Mouse (Mus musculus) forebrain, embryonic 15.5 days (tissue): Measurements from ENCODE around the gene Ttc7. TPM values are rescaled to one million over a fixed set of nuclear protein-coding genes. Genes with fewer than 3 reads are reported as not detected.
A peak's percentile ranks its signal among the peaks of the same experiment; 100 is the strongest.

Experiments used
- ATAC-seq: fragments of 200-750 bp; cut with Nextera tagmentation; replicated peaks from 2 replicates; pipeline ENCODE4 v1.8.0; 2017; ENCODE audit warnings: mild to moderate bottlenecking, moderate TSS enrichment, moderate library complexity
- H3K27ac ChIP-seq: fragments of 300-500 bp; sonication (generic); replicated peaks from 2 replicates; pipeline ENCODE4 v1.5.1; 2015; ENCODE audit warnings: mild to moderate bottlenecking, inconsistent platforms
- H3K27me3 ChIP-seq: fragments of 300-500 bp; sonication (generic); 2 replicates; pipeline ENCODE4 v1.6.1; 2015; ENCODE audit warnings: inconsistent platforms
- H3K36me3 ChIP-seq: fragments of 300-500 bp; sonication (generic); 2 replicates; pipeline ENCODE4 v1.6.1; 2015; ENCODE audit warnings: mild to moderate bottlenecking, inconsistent platforms
- H3K4me1 ChIP-seq: fragments of 300-500 bp; sonication (generic); 2 replicates; pipeline ENCODE4 v1.6.1; 2015; ENCODE audit warnings: inconsistent platforms
- H3K4me2 ChIP-seq: fragments of 300-500 bp; sonication (generic); replicated peaks from 2 replicates; pipeline ENCODE4 v1.6.1; 2015; ENCODE audit warnings: mild to moderate bottlenecking, inconsistent platforms
- H3K4me3 ChIP-seq: fragments of 300-500 bp; sonication (generic); 2 replicates; pipeline ENCODE4 v1.5.1; 2015; ENCODE audit warnings: mild to moderate bottlenecking, inconsistent platforms
- H3K9ac ChIP-seq: fragments of 300-500 bp; sonication (generic); replicated peaks from 2 replicates; pipeline ENCODE4 v1.6.1; 2015; ENCODE audit warnings: mild to moderate bottlenecking, inconsistent platforms
- H3K9me3 ChIP-seq: fragments of 300-500 bp; sonication (generic); 2 replicates; pipeline ENCODE4 v1.6.1; 2016; ENCODE audit warnings: inconsistent platforms
- WGBS: fragments of 180-500 bp; shearing (Covaris S2); methylation state at CpG from one replicate; pipeline ENCODE4 v1.1.7; 2015; ENCODE audit warnings: mixed read lengths; 5-methylcytosine and 5-hydroxymethylcytosine counted together
- polyA plus RNA-seq: library from polyadenylated mRNA; unstranded; fragments of >200 nt; fragmentation: Nextera tagmentation; extraction: Ambion mirVana; gene quantifications from 2 replicates; pipeline ENCODE4 v1.2.1, GENCODE M21; 2015

Gene Ttc7
- polyA plus RNA-seq, 1 experiment from 2014 or later: 4.8 TPM

DNA sequence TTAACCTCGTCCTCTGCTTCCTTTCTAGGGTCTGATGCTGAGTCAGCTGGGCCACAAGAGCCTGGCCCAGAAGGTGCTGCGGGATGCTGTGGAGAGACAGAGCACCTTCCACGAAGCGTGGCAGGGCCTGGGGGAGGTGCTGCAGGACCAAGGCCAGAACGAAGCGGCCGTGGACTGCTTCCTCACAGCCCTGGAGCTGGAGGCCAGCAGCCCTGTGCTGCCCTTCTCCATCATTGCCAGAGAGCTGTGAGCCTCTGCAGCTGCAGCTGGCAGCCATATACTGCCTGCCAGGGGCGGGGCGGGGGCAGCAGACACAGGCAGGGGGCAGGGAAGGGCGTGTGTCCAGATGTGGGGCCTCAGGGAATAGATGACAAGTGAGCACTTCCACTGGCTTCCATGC, 97.1 kb downstream of the Ttc7 start:
- Histone ChIP-seq H3K9ac (no peak overlapping the region), H3K27ac (0 out of 2 replicates have a peak overlapping the region, but pooled peaks have one; percentile 3), H3K4me3 (no peak overlapping the region), H3K9me3 (no peaks in the 10 kb centered on the region), H3K4me2 (no peak overlapping the region), H3K27me3 (no peaks in the 10 kb centered on the region), H3K4me1 (peaks cover 31% of the 10 kb centered on the region), H3K36me3 (no peaks in the 10 kb centered on the region)
- ATAC-seq: no peak
- 66% methylated on average over 10 of the region's 10 CpGs for WGBS

- Histone ChIP-seq H3K9me3 (no peaks in the 10 kb centered on the region), H3K9ac (no peak overlapping the region), H3K27ac (no peak overlapping the region), H3K36me3 (no peaks in the 10 kb centered on the region), H3K27me3 (no peaks in the 10 kb centered on the region), H3K4me1 (peaks cover 31% of the 10 kb centered on the region), H3K4me2 (no peak overlapping the region), H3K4me3 (no peak overlapping the region)
- 88% methylated on average over 9 of the region's 9 CpGs for WGBS
- no peak for ATAC-seq
Measured at GRCm38 (mm10) chr17:87380681-87381080, 98.0 kb downstream of the Ttc7 start.

GRCm38 (mm10) chr17:87385835-87386234, 103.1 kb downstream of the Ttc7 start:
- H3K27ac ChIP-seq: no peak overlapping the region
- WGBS: 80% methylated on average over 3 of the region's 3 CpGs
- H3K27me3 ChIP-seq: no peaks in the 10 kb centered on the region

DNA sequence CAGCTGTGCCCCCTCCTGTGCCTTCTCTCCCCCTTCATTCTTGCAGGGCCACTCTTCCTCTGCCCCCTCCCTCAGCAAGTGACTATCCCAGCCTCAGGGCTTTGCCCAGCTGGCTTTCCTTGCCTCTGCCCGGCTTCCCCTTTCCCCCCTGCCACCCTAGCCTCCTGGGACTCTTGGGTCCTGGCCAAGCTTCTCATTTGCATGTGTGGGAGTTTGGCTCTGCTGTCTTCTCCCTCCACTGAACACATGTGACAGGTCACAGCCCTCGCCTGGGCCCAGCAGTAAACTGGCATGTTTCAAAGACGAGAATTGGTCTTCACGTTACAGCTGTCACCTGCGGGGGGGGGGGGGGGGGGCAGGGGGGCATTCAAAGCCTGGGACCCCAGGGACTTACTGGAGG, 104.4 kb downstream of the Ttc7 start:
- Histone ChIP-seq H3K27me3 (no peaks in the 10 kb centered on the region), H3K4me3 (no peak overlapping the region), H3K9ac (no peak overlapping the region), H3K36me3 (no peaks in the 10 kb centered on the region), H3K9me3 (no peaks in the 10 kb centered on the region), H3K27ac (no peak overlapping the region), H3K4me2 (no peak overlapping the region), H3K4me1 (peaks cover 9% of the 10 kb centered on the region)
- WGBS: 0% methylated on average over 4 of the region's 5 CpGs
- peak; percentile 55; the same call in 1 of the 2 replicates for ATAC-seq

More at GRCm38 (mm10) chr17:87385835-87386234, 103.1 kb downstream of the Ttc7 start:
- H3K9ac ChIP-seq: no peak overlapping the region
- no peaks in the 10 kb centered on the region for H3K9me3 ChIP-seq
- H3K36me3 ChIP-seq: no peaks in the 10 kb centered on the region
- no peak overlapping the region for H3K4me3 ChIP-seq
- no peak for ATAC-seq
- no peak overlapping the region for H3K4me2 ChIP-seq
- peaks cover 6% of the 10 kb centered on the region for H3K4me1 ChIP-seq

- Histone ChIP-seq H3K27ac (0 out of 2 replicates have a peak overlapping the region, but pooled peaks have one; percentile 25), H3K27me3 (no peaks in the 10 kb centered on the region), H3K4me2 (no peak overlapping the region), H3K9me3 (no peaks in the 10 kb centered on the region), H3K4me3 (no peak overlapping the region), H3K36me3 (no peaks in the 10 kb centered on the region), H3K9ac (no peak overlapping the region), H3K4me1 (peaks cover 9% of the 10 kb centered on the region)
- WGBS: 45% methylated on average over 7 of the region's 7 CpGs
- ATAC-seq: peak; percentile 62; the same call in 1 of the 2 replicates
Measured at GRCm38 (mm10) chr17:87391242-87391641, 108.6 kb downstream of the Ttc7 start.

- ATAC-seq: no peak
- 86% methylated on average over 11 of the region's 11 CpGs for WGBS
- no peaks in the 10 kb centered on the region for H3K9me3 ChIP-seq
Measured at GRCm38 (mm10) chr17:87397088-87397487, 114.4 kb downstream of the Ttc7 start.

DNA sequence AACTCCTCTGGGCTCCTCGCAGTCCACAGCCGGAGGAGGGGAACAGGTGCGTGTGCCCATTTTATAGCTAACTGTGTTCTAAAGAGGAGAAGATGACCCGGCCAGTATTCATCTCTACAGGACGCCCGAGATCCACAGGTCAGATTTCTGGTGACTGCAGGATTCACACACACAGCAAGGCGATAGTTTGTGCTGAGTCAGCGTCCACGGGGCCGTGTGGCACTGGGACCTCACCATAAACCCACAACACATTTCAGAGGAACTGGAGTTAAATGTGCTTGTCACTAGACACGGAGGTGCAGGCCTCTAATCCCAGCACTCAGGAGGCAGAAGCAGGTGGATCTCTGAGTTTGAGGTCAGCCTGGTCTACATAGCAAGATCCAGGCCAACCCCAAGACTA, 119.8 kb downstream of the Ttc7 start:
- H3K4me1 ChIP-seq: no peaks in the 10 kb centered on the region
- 93% methylated on average over 11 of the region's 11 CpGs for WGBS
- H3K9ac ChIP-seq: no peak overlapping the region
- no peak overlapping the region for H3K4me2 ChIP-seq
- no peaks in the 10 kb centered on the region for H3K36me3 ChIP-seq
- H3K4me3 ChIP-seq: no peak overlapping the region
- no peaks in the 10 kb centered on the region for H3K9me3 ChIP-seq
- H3K27me3 ChIP-seq: no peaks in the 10 kb centered on the region
- ATAC-seq: no peak
- no peak overlapping the region for H3K27ac ChIP-seq

More at GRCm38 (mm10) chr17:87397088-87397487, 114.4 kb downstream of the Ttc7 start:
- Histone ChIP-seq H3K36me3 (no peaks in the 10 kb centered on the region), H3K4me3 (no peak overlapping the region), H3K4me2 (no peak overlapping the region), H3K9ac (no peak overlapping the region), H3K27ac (no peak overlapping the region), H3K27me3 (no peaks in the 10 kb centered on the region), H3K4me1 (no peaks in the 10 kb centered on the region)

DNA sequence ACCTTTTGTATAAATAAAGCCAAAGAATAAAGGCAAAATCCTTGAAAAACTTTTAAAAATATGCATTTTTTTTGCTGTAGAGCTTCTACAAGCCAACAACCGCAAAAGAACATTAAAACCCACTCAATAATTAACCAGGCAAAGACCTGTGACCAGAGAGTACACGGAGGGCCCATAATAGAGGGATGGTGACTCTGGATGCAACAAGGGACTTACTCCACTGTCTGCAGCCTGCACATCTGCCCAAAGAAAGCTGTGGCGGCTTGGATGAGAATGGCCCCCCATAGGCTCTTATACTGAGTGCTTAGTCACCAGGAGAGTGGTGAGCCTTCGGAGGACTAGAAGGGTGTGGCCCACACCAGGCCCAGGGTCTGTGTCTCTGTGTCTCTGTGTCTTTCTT, 120.8 kb downstream of the Ttc7 start:
- Histone ChIP-seq H3K4me2 (no peak overlapping the region), H3K4me1 (no peaks in the 10 kb centered on the region), H3K9me3 (no peaks in the 10 kb centered on the region), H3K4me3 (no peak overlapping the region), H3K27me3 (no peaks in the 10 kb centered on the region), H3K27ac (no peak overlapping the region), H3K36me3 (no peaks in the 10 kb centered on the region), H3K9ac (no peak overlapping the region)
- ATAC-seq: no peak
- WGBS: 88% methylated on average over 4 of the region's 4 CpGs

DNA sequence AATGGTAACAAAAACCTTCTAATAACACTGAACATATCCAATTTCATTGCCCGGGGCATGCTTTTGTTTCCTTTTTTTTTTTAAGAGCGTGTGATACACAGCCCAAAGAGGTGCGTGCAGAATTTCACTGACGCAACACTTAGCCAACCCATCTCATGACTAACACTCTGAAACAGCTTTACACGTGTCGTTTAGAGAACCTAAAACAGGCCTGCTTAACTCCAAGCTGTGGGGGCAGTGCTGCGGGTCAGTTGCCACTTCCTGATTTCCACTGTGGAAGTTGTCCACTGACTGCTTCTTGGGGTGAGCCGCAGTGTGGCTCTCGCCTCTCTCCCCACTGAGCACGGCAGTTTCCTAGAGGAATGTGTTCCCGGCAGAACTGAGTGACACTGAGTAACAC, 122.9 kb downstream of the Ttc7 start:
- no peak for ATAC-seq
- H3K4me1 ChIP-seq: no peaks in the 10 kb centered on the region
- H3K36me3 ChIP-seq: no peaks in the 10 kb centered on the region
- no peaks in the 10 kb centered on the region for H3K9me3 ChIP-seq
- H3K9ac ChIP-seq: no peak overlapping the region
- H3K4me3 ChIP-seq: no peak overlapping the region
- H3K4me2 ChIP-seq: no peak overlapping the region
- H3K27ac ChIP-seq: no peak overlapping the region
- 76% methylated on average over 11 of the region's 11 CpGs for WGBS
- H3K27me3 ChIP-seq: no peaks in the 10 kb centered on the region

DNA sequence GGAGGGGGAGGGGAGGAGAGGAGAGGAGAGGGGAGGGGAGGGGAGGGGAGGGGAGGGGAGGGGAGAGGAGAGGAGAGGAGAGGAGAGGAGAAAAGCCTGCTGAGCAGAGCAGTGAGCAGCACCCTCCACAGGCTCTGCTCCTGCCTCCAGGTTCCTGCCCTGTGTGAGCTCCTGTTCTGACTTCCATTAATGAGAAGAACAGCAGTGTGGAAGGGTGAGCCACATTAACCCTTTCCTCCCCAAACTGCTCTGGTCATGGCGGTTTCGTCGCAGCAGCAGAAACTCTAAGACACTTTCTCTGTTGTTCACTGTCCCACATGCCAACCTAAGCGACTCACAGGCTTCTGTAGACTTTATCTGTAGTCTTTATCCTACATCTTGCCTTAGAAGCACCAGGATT, 124.0 kb downstream of the Ttc7 start:
- H3K9ac ChIP-seq: no peak overlapping the region
- no peaks in the 10 kb centered on the region for H3K4me1 ChIP-seq
- no peaks in the 10 kb centered on the region for H3K27me3 ChIP-seq
- H3K27ac ChIP-seq: no peak overlapping the region
- no peaks in the 10 kb centered on the region for H3K9me3 ChIP-seq
- 83% methylated on average over 4 of the region's 4 CpGs for WGBS
- H3K4me3 ChIP-seq: no peak overlapping the region
- no peak for ATAC-seq
- no peaks in the 10 kb centered on the region for H3K36me3 ChIP-seq
- no peak overlapping the region for H3K4me2 ChIP-seq

DNA sequence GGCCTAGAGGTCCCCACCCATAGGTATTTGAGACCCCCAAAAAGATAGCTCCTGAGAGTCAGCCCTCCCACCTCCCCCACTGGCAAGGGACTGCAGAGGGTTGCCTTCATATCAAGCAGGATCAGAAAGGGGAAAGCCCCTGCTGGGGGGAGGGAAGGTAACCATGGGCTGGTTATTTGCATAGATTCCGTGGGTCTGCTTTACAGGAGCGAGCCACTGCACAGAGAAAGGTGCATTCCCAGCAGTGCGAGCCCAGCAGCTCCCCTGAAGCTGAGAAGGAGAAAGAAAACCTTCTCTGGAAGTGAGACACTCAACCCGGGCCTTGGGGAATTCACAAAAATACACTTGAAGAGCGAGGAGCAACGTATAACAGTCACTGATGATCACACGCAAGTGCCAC, 135.4 kb downstream of the Ttc7 start:
- Histone ChIP-seq H3K36me3 (no peaks in the 10 kb centered on the region), H3K9me3 (no peaks in the 10 kb centered on the region), H3K9ac (no peak overlapping the region), H3K4me3 (no peak overlapping the region), H3K27me3 (no peaks in the 10 kb centered on the region), H3K4me1 (no peaks in the 10 kb centered on the region), H3K4me2 (no peak overlapping the region), H3K27ac (no peak overlapping the region)
- 73% methylated on average over 7 of the region's 7 CpGs for WGBS
- ATAC-seq: no peak

DNA sequence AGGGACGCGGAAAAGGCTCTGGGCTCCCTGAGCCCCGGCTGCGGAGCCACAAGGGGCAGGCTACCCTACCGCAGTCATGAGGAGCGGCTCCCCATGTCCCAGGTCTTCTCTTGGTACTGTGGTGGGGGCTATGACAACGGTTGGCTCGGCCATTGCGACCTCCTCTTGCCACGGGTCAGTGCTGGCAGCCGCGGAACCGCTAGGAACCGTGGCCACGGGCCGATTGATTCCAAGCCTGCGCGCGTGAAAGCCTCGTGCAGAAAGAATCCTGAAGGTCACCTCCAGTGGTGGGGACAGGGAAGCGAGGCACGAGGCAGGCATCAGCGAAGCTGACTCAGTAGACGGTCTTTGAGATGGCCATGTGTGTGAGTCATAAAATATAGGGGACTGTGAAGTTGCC, 144.8 kb downstream of the Ttc7 start, which contains the start of gene Stpg4:
Gene Stpg4, minus strand, starts transcription at position 231 of the 400 bp plus-strand sequence.
- Histone ChIP-seq H3K4me3 (no peak within 1 kb of the TSS), H3K4me2 (no peak within 1 kb of the TSS), H3K36me3 (peaks cover 31% of the 10 kb centered on the region), H3K4me1 (no peaks in the 10 kb centered on the region), H3K27ac (no peak within 1 kb of the TSS), H3K9me3 (no peaks in the 10 kb centered on the region), H3K9ac (no peak within 1 kb of the TSS), H3K27me3 (no peaks in the 10 kb centered on the region)
- 44% methylated on average over 24 of the region's 24 CpGs for WGBS
- ATAC-seq: no peak

- no peaks in the 10 kb centered on the region for H3K27me3 ChIP-seq
- H3K27ac ChIP-seq: no peak overlapping the region
- H3K9me3 ChIP-seq: no peaks in the 10 kb centered on the region
- peaks cover 48% of the 10 kb centered on the region for H3K36me3 ChIP-seq
- 86% methylated on average over 3 of the region's 3 CpGs for WGBS
- H3K9ac ChIP-seq: no peak overlapping the region
- H3K4me1 ChIP-seq: no peaks in the 10 kb centered on the region
- no peak for ATAC-seq
- no peak overlapping the region for H3K4me2 ChIP-seq
- no peak overlapping the region for H3K4me3 ChIP-seq
Measured at GRCm38 (mm10) chr17:87429431-87429830, 146.7 kb downstream of the Ttc7 start.
